Mouse (Mus musculus) midbrain, postnatal 0 days (tissue): ENCODE data around the gene Krtap20-2. TPM values are rescaled to one million over a fixed set of nuclear protein-coding genes. Genes with fewer than 3 reads are reported as not detected.
"Not testable (repeated sequence)": the region's sequence is repeated elsewhere in the genome, so short reads cannot be mapped to it uniquely, and the experiment has no call there.

Source experiments
- ATAC-seq: fragments of 200-750 bp; cut with Nextera tagmentation; 2 replicates; pipeline ENCODE4 v1.8.0; 2017; ENCODE audit warnings: moderate number of reproducible peaks, mild to moderate bottlenecking, moderate TSS enrichment, moderate library complexity; ENCODE audit not compliant: low FRiP score
- DNase-seq: peaks from one replicate; pipeline ENCODE4 v3.0.0-alpha.2; 2015; ENCODE audit warnings: low spot score
- H3K27ac ChIP-seq: fragments of 300-500 bp; sonication (generic); 2 replicates; pipeline ENCODE4 v1.5.1; 2014; ENCODE audit warnings: low read depth, mild to moderate bottlenecking, low read length, mixed read lengths
- H3K27me3 ChIP-seq: fragments of 300-500 bp; sonication (generic); 2 replicates; pipeline ENCODE4 v1.6.1; 2014; ENCODE audit warnings: low read length, control low read depth, mixed read lengths; ENCODE audit not compliant: insufficient read depth
- H3K36me3 ChIP-seq: fragments of 300-500 bp; sonication (generic); 2 replicates; pipeline ENCODE4 v1.6.1; 2014; ENCODE audit warnings: low read length, control low read depth, mixed read lengths; ENCODE audit not compliant: insufficient read depth
- H3K4me1 ChIP-seq: fragments of 300-500 bp; sonication (generic); 2 replicates; pipeline ENCODE4 v1.6.1; 2014; ENCODE audit warnings: mild to moderate bottlenecking, control low read depth, antibody characterized with exemption, low read length, mixed read lengths; ENCODE audit not compliant: insufficient read depth
- H3K4me2 ChIP-seq: fragments of 300-500 bp; sonication (generic); 2 replicates; pipeline ENCODE4 v1.6.1; 2014; ENCODE audit warnings: low read depth, mild to moderate bottlenecking, low read length, mixed read lengths; ENCODE audit not compliant: poor library complexity, severe bottlenecking
- H3K4me3 ChIP-seq: fragments of 300-500 bp; sonication (generic); 2 replicates; pipeline ENCODE4 v1.5.1; 2014; ENCODE audit warnings: low read depth, mild to moderate bottlenecking, low read length, moderate library complexity
- H3K9ac ChIP-seq: fragments of 300-500 bp; sonication (generic); replicated peaks from 2 replicates; pipeline ENCODE4 v1.6.1; 2014; ENCODE audit warnings: mild to moderate bottlenecking, low read length, moderate library complexity, mixed read lengths; ENCODE audit not compliant: poor library complexity, severe bottlenecking
- H3K9me3 ChIP-seq: fragments of 300-500 bp; sonication (generic); 2 replicates; pipeline ENCODE4 v1.6.1; 2016; ENCODE audit warnings: low read length, control low read depth
- CTCF ChIP-seq: IDR thresholded peaks from 2 replicates; pipeline ENCODE4 v1.5.1; 2016; ENCODE audit warnings: antibody characterized with exemption, mild to moderate bottlenecking
- WGBS: fragments of 180-500 bp; shearing (Covaris S2); extraction: QIAGEN DNeasy Blood & Tissue Kit; methylation state at CpG from one replicate; pipeline ENCODE4 v1.1.7; 2014; 5-methylcytosine and 5-hydroxymethylcytosine counted together
- polyA plus RNA-seq: library from polyadenylated mRNA; unstranded; fragments of >200 nt; fragmentation: Nextera tagmentation; extraction: Ambion mirVana; gene quantifications from 2 replicates; pipeline ENCODE4 v1.2.1, GENCODE M21; 2015
- total RNA-seq: library from RNA; depleted of rRNA; stranded (reverse); fragments of >200 nt; gene quantifications from 2 replicates; pipeline ENCODE4 v1.2.3, GENCODE M21; 2014; rRNA removed

Krtap20-2 gene
- not detected in 2 replicates for total RNA-seq
- not detected in 2 replicates for polyA plus RNA-seq

DNA sequence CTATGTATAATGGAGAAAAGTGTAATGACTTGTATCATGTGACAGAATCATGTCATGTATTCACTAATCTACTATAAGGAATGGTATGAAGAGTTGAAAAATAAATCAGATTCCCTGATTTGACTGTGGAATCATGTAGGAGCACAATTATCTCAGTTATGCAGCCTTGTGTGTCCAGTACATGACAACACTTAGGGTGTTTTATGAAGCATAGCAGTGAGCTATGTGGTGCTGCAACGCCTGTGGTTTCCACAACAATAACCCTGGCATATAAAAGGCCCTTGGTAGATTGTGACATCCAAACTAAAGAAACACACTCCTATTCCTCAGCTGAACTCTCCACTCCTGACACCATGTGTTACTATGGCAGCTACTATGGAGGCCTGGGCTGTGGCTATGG is at the start of gene Krtap20-2:
Gene Krtap20-2, plus strand, starts transcription at position 301 of the 400 bp plus-strand sequence.
- H3K27me3 ChIP-seq: no peaks in the 10 kb centered on the region
- 83% methylated on average over 1 of the region's 1 CpGs for WGBS
- DNase-seq (no peak), ATAC-seq (no peak)
- no peaks in the 10 kb centered on the region for H3K9me3 ChIP-seq
- no peaks in the 10 kb centered on the region for H3K4me1 ChIP-seq
- no peak within 1 kb of the TSS for H3K27ac ChIP-seq
- H3K4me3 ChIP-seq: no peak within 1 kb of the TSS
- no peak for TF ChIP-seq CTCF
- H3K4me2 ChIP-seq: no peak within 1 kb of the TSS
- H3K9ac ChIP-seq: no peak within 1 kb of the TSS
- no peaks in the 10 kb centered on the region for H3K36me3 ChIP-seq

DNA sequence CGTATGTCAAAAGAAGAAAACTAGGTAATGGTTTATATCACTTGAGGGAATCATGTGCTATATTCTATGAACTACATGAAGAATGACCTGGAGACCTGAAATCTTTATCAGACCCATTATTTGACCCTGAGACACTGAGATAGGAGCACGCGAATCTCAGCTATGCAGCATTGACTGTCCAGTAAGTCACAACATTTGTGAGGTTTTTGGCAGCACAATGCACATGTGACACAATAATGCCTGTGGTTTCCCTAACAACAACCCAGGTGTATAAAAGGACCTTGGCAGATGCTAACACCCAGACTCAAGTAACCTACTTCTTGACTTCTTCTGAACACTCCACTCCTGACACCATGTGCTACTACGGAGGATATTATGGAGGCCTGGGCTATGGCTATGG is 48.0 kb upstream of the Krtap20-2 start, which contains the start of gene Gm9789:
Gene Gm9789, plus strand, starts transcription at position 301 of the 400 bp plus-strand sequence.
- Histone ChIP-seq H3K9ac (no peak within 1 kb of the TSS), H3K4me1 (no peaks in the 10 kb centered on the region), H3K27me3 (no peaks in the 10 kb centered on the region), H3K27ac (no peak within 1 kb of the TSS), H3K4me2 (no peak within 1 kb of the TSS), H3K36me3 (no peaks in the 10 kb centered on the region), H3K9me3 (no peaks in the 10 kb centered on the region), H3K4me3 (no peak within 1 kb of the TSS)
- no peak for TF ChIP-seq CTCF
- DNase-seq (no peak), ATAC-seq (no peak)
- 91% methylated on average over 4 of the region's 4 CpGs for WGBS

DNA sequence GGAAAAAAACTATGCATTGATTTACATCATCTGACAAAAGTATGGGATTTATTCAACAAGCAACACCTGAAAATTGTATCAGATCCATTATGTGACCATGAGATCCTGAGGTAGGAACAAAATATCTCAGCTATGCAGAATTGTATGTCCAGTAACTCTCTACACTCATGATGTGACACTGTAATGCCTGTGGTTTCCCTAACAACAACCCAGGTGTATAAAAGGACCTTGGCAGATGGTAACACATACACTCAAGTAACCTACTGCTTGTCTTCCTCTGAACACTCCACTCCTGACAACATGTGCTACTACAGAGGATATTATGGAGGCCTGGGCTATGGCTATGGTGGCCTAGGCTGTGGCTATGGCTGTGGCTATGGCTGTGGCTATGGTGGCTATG is 36.5 kb upstream of the Krtap20-2 start, which contains the start of gene Gm7735:
Gene Gm7735, plus strand, starts transcription at position 301 of the 400 bp plus-strand sequence.
- H3K27ac ChIP-seq, ATAC-seq, H3K27me3 ChIP-seq, H3K4me3 ChIP-seq, H3K9me3 ChIP-seq, H3K4me1 ChIP-seq, H3K9ac ChIP-seq, H3K36me3 ChIP-seq, H3K4me2 ChIP-seq, DNase-seq: not testable (repeated sequence)

GRCm38 (mm10) chr16:89174435-89174834 is 31.2 kb upstream of the Krtap20-2 start, which contains the start of gene 1110057P08Rik:
TSS of gene 1110057P08Rik (plus strand) at chr16:89174735.
- no peaks in the 10 kb centered on the region for H3K9me3 ChIP-seq
- H3K9ac ChIP-seq: no peak within 1 kb of the TSS
- no peak within 1 kb of the TSS for H3K27ac ChIP-seq
- no peaks in the 10 kb centered on the region for H3K27me3 ChIP-seq
- H3K4me2 ChIP-seq: no peak within 1 kb of the TSS
- no peaks in the 10 kb centered on the region for H3K36me3 ChIP-seq
- WGBS: 80% methylated on average over 2 of the region's 2 CpGs
- no peak for DNase-seq
- no peaks in the 10 kb centered on the region for H3K4me1 ChIP-seq
- no peak within 1 kb of the TSS for H3K4me3 ChIP-seq
- ATAC-seq: no peak
- TF ChIP-seq CTCF: no peak

DNA sequence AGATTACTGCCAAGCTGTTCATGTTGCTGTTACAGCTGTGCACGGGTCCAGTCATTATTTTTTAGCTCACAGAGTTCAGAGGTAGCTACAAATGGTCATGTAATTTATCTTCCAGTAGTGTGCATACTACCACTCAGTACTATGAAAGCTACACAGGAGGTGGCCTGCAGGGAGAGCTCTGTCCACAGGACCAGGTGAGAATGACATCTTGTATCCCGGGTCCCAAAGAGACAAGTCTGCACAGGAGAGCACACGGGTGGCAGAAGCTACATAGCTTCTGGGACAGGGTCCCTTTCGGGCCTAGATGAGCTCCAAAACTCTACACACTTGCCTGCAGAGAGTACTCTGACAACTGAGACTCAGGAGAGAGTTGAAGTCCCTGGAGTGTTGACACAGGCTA is 17.0 kb upstream of the Krtap20-2 start:
- no peaks in the 10 kb centered on the region for H3K27me3 ChIP-seq
- no peak overlapping the region for H3K9ac ChIP-seq
- 84% methylated on average over 4 of the region's 4 CpGs for WGBS
- H3K9me3 ChIP-seq: no peaks in the 10 kb centered on the region
- H3K4me3 ChIP-seq: no peak overlapping the region
- no peak for TF ChIP-seq CTCF
- ATAC-seq (no peak), DNase-seq (no peak)
- no peaks in the 10 kb centered on the region for H3K4me1 ChIP-seq
- no peaks in the 10 kb centered on the region for H3K36me3 ChIP-seq
- H3K27ac ChIP-seq: no peak overlapping the region
- H3K4me2 ChIP-seq: no peak overlapping the region

Other genes starting within 250 kb of the Krtap20-2 start
- gene Krtap16-3, start 243.0 kb upstream of the Krtap20-2 start, total RNA-seq: not detected in 2 replicates
- gene Krtap16-3, start 243.0 kb upstream of the Krtap20-2 start, polyA plus RNA-seq: not detected in 2 replicates
- not detected in 2 replicates for gene Krtap22-2, start 195.1 kb upstream of the Krtap20-2 start, total RNA-seq
- not detected in 2 replicates for gene Krtap22-2, start 195.1 kb upstream of the Krtap20-2 start, polyA plus RNA-seq
- not detected in 2 replicates for gene Gm10229, start 190.6 kb upstream of the Krtap20-2 start, total RNA-seq
- not detected in 2 replicates for gene Gm10229, start 190.6 kb upstream of the Krtap20-2 start, polyA plus RNA-seq
- not detected in 2 replicates for gene Krtap6-1, start 174.2 kb upstream of the Krtap20-2 start, total RNA-seq
- gene Krtap6-1, start 174.2 kb upstream of the Krtap20-2 start, polyA plus RNA-seq: not detected in 2 replicates
- not detected in 2 replicates for gene Gm10228, start 164.4 kb upstream of the Krtap20-2 start, total RNA-seq
- gene Gm10228, start 164.4 kb upstream of the Krtap20-2 start, polyA plus RNA-seq: not detected in 2 replicates
- gene Krtap6-5, start 158.0 kb upstream of the Krtap20-2 start, total RNA-seq: not detected in 2 replicates
- not detected in 2 replicates for gene Krtap6-5, start 158.0 kb upstream of the Krtap20-2 start, polyA plus RNA-seq
- gene 1110025L11Rik, start 141.9 kb upstream of the Krtap20-2 start, total RNA-seq: not detected in 2 replicates
- not detected in 2 replicates for gene 1110025L11Rik, start 141.9 kb upstream of the Krtap20-2 start, polyA plus RNA-seq
- not detected in 2 replicates for gene Krtap6-3, start 121.8 kb upstream of the Krtap20-2 start, total RNA-seq
- not detected in 2 replicates for gene Krtap6-3, start 121.8 kb upstream of the Krtap20-2 start, polyA plus RNA-seq
- gene Gm6358, start 65.0 kb upstream of the Krtap20-2 start, total RNA-seq: not detected in 2 replicates
- not detected in 2 replicates for gene Gm6358, start 65.0 kb upstream of the Krtap20-2 start, polyA plus RNA-seq
- not detected in 2 replicates for gene Gm10061, start 54.8 kb upstream of the Krtap20-2 start, total RNA-seq
- gene Gm10061, start 54.8 kb upstream of the Krtap20-2 start, polyA plus RNA-seq: not detected in 2 replicates
- not detected in 2 replicates for gene Gm9789, start 47.9 kb upstream of the Krtap20-2 start, total RNA-seq
- not detected in 2 replicates for gene Gm9789, start 47.9 kb upstream of the Krtap20-2 start, polyA plus RNA-seq
- gene Gm7735, start 36.4 kb upstream of the Krtap20-2 start, total RNA-seq: not detected in 2 replicates
- not detected in 2 replicates for gene Gm7735, start 36.4 kb upstream of the Krtap20-2 start, polyA plus RNA-seq
- gene 1110057P08Rik, start 31.1 kb upstream of the Krtap20-2 start, total RNA-seq: not detected in 2 replicates
- not detected in 2 replicates for gene 1110057P08Rik, start 31.1 kb upstream of the Krtap20-2 start, polyA plus RNA-seq
- gene Krtap21-1, start 198.0 kb downstream of the Krtap20-2 start, total RNA-seq: not detected in 2 replicates
- gene Krtap21-1, start 198.0 kb downstream of the Krtap20-2 start, polyA plus RNA-seq: not detected in 2 replicates
- not detected in 2 replicates for gene Krtap6-2, start 214.2 kb downstream of the Krtap20-2 start, total RNA-seq
- gene Krtap6-2, start 214.2 kb downstream of the Krtap20-2 start, polyA plus RNA-seq: not detected in 2 replicates